Mouse (Mus musculus) gastrocnemius, postnatal 25 days (tissue): Measurements from ENCODE around the gene Cald1. TPM values are rescaled to one million over a fixed set of nuclear protein-coding genes. Genes with fewer than 3 reads are reported as not detected.

ENCODE experiments used
- DNase-seq: peaks from one replicate; pipeline ENCODE4 v3.0.0; 2022
- total RNA-seq, 2 experiments: library from RNA; stranded (reverse); gene quantifications; 1 replicate in 1 of 2; 2 replicates in 1 of 2; pipeline ENCODE4 v1.2.3; 2021

The Cald1 gene
- total RNA-seq, 2 experiments from 2014 or later: 33.2 to 40.8 TPM

DNA sequence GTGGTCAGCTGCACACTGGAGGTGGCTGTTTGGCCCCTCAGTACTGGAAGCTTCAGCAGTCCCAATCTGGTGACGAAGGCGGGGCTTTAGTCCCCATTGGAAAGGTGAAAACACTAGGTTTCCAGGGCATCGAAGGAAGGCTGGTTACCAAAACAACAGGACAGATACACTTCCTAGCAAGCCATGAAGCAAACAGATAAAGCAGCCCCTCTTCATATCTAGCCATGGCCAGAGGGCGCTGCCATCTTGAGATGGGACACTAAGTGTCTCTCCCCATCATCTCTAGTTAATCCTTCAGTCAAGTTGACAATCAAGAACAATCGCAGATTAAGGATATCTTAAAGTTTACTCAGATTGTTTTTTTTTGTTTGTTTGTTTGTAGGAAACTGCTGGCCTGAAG lies 167.4 kb downstream of the Cald1 start:
- DNase-seq: no peak

DNA sequence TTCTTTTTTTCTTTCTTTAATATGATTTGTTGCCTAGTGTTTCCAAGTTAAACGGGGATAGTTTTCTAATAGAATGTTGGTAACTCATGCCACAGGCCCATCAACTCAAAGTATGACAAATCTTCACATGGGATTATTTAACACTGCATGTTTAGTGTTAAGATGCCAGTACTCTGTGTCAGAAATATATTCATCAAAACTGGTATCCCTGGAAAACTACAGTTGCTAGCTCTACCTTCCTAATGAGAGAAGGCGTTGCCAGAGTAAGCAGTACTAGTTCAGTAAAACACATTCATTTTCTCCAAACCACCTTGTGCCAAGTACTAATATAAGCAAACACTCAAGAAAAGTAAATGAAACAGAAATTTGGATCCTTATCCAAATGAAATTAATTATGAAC lies 171.7 kb downstream of the Cald1 start:
- DNase-seq: no peak

DNA sequence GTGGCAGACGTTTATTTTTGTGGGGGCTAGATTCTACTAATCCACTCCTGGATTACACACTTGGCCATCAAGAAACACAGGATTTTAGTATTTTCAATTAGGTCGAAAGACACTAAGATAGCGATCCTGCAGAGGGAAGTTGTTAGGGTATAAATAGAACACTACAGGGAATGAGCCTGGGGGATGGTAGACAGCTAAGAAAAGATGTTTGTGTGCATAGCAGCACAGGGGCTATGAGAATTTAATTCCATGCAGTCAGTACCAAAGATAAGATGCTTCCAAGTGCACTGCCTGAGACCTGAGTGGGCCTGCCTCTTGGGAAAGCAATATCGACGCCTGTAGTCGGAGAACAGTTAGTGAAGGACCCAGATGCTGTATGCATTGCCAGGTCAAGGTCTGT lies 172.2 kb downstream of the Cald1 start:
- no peak for DNase-seq

DNA sequence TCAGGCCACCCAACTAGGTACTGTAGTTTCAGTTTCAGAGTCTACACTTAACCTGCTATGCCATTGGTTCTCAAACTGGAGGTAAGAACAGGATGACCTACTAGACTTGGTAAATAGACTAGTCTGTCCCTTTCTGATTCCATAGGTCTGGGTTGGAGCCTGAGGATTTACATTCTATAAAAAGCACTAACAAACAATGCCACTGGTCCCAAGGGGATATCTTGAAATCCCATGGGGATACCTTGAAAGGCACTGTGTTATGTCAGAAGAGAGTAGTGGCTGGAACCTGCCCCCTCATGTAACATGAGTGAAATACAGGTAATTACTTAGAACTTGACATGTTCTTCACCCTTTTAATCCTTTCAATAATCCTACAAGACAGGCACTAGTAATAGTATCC lies 178.1 kb downstream of the Cald1 start:
- DNase-seq: no peak

DNA sequence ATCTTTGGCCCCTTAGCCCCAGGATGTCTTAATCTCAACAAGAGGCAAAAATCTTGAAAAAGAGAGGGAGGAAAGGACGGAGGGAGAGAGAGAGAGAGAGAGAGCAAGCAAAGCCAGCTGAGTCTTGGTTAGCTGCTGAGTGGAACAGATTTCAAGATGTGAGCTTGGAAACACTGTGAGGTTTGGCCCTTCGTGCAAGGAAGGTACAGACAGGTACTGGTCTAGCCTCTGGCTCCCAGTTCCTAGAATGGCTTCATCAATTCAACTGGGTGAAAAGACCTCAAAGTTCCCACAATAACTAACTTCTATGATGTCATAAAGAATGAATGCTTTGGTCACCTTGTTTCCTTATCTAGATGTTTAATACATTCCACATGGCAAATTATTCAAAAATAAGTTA lies 178.8 kb downstream of the Cald1 start:
- DNase-seq: no peak

DNA sequence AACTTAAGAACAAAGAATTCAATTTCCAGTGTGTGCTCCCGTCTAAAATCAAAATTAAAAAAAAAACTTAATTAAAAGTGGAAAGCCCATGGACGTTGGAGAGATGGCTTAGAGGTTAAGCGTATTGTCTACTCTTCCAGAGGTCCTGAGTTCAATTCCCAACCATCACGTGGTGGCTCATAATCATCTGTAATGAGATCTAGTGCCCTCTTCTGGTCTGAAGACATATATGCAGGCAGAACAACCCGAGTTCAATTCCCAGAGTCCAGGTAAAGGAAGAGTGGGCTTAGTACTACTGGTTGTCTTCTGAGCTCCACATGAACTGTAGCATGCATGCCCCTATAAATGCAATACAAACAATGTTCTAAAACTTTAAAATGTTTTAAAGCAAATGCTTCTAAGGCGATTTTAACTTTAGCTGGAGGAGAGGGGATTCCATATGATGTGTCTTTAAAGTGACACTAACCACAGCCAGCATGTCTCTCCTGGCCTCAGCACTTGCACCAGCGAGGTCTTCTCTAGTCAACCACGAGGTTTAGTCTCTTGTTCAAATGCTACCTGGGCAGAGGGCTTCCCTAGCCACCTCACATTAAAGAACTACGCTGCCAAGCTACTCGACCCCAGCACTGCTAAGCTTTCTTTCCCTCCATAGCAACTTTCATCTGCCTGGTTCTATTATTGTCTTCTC lies 179.8 kb downstream of the Cald1 start:
- no peak for DNase-seq

DNA sequence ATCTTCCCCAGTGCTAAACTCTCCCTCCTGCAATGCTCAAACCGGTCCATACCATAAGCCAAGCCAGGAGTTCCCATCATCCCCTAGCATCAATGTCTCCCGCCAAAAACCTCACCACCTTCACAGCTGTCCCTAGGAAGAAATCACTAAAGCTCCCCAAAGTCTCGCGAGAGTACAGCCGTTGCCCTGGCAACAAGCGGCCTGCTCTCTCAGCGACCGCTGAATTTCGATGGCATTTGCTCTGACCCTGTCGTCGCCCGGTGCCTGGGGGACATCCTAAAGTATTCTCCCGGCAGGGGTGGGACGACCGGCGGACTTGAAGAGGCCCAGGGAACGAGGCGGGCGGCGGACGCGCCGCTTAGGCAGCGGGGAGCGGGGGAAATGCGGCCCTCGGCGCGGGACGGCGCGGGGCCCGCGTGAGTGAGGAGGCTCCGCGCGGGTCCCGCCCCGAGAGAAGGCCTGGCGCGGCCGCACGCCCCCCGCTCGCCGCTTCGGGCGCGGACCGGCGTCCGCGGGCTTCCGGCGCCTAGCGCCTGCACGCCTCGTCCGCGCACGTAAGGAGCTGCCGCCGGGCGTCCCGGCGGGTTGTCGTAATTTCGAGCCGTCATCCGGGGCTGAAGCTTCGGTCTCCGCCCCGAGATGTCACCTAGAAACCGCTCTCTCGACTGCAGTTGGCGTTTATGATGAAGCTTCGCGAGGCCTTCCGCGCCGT lies 182.1 kb downstream of the Cald1 start, which contains the start of gene Agbl3:
Agbl3 (plus strand) TSS at position 202 of the 712 bp plus-strand sequence.
- peak; percentile 90 for DNase-seq

DNA sequence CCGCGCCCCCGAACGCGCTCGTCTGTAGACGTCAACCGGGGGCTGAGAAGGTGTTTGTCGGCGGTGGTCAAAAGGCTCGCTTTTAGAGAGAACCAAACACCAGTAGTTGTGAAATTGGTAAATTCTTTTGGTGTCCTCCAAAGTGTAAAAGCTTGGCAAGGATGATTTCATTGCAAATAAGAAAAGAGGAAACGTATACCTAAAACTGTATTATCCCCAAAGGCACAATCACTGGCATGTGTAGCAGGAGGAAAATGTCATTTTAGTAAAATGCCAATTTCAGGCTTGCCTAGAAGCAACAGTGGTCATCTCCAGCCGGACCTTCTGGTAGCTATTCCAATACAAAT lies 182.6 kb downstream of the Cald1 start:
- no peak for DNase-seq

DNA sequence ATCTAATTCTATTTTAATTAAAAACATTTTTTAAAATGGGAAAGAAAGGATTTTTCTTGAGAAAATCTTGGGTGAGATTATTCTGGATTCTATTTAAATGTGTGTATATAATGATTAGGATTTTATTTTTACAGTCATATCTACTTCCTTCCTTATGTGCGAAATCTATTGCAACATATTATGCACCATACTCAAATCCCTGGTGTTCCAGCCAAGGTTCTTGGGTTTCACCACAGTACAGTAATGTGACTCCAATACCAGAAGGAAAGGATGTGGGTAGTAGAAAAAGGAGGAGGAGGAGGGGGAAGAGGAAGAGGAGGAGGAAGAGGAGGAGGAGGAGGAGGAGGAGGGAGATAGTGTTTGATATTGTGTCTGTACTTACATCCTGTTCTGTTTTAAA lies 184.2 kb downstream of the Cald1 start:
- DNase-seq: no peak

DNA sequence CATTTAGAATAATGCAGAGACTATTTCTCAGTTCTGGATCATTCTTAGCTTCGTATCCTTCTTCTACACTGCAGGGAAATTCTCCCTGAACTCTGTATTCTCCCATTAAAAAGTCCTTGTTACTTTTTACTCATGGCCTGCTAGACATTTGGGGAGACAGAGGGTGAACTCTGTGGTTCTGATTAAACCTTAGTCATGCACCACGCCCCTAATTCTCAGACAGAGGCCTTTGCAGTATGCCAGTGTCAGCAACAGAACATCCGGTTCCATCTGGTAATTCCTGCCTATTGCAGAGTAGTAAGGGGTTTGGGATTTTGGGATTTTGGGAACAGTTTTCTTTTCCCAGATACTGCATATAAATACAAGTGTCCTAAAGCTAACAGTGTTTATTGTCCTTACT lies 198.6 kb downstream of the Cald1 start:
- DNase-seq: no peak

DNA sequence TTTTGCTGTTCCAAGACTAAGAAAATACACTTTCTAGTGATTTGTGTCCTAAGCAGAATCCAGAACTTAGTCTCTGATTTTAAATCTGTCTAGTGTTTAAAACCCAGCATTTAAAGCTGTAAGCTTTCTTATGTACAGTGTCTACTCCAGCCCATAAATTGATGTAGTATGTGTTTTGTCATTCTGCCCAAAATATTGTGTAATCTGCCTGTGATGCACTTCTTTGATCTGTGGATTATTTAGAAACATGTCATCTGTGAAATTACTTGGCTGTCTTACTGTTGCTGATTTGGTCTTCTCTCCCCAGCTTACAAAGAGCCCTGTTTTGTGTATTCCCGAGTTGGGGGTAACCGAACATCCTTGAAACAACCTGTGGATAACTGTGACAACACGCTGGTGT lies 199.6 kb downstream of the Cald1 start:
- DNase-seq: no peak

DNA sequence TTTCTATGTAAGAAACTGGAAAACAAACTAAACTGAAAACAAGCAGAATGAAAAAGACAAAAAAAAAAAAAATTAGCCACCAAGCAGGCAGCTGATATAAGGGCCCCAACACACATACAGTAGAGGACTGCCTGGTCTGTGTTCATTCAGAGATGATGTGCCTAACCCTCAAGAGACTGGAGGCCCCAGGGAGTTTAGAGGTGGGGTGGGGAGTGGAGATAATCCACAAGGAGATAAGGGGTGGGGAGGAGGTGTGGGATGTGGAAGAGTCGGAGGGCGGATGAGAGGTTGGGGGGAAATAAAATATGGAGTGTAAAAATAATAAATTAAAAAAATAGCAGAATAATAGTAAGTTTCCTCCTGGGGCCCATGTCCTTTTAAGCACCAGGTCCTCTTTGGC lies 207.3 kb downstream of the Cald1 start:
- no peak for DNase-seq

DNA sequence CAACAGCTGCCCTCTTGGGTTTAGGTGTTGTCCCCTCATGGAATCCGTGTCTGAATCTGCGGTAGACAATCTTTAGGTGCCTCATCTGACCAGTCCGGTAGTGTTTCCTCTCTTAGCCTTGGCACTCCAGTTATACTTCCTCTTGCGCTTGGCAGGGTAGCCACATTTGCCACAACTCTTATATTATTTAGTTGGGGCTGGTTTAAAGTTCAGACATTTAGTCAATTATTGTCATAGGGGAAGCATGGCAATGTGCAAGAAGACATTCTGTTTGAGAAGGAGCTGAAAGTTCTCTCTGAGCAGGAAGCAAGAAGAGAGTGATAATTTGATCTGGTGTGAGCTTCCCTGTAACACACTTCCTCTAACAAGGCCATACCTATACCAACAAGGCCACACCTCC lies 212.4 kb downstream of the Cald1 start:
- no peak for DNase-seq

DNA sequence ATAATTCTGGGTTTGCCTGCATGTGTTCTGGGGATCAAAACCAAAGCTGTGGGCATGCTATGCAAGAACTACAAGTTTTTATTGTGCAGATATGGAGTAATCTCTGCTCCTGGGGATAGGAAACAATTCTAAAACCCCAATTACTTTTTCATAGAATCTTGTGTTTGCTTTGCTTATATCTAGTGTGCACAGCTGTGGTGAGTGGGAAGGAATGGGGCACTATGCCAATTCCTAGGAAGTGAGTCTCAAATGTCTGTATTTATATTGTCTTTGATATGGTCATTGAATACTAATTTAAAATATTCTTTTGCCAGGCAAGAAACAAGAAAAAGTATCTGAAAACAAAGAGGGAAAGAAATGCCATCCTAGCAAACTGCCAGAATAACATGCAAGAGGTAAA lies 226.1 kb downstream of the Cald1 start:
- DNase-seq: no peak

Other genes with a start within 250 kb of the Cald1 start
- 1 to 10 TPM; 1.6 to 3.7 TPM for gene Akr1b8, start 244.4 kb upstream of the Cald1 start, total RNA-seq
- 10 to 100 TPM; 47.3 to 53.4 TPM for gene Akr1b10, start 214.3 kb upstream of the Cald1 start, total RNA-seq
- not detected for gene Akr1b7, start 186.2 kb upstream of the Cald1 start, total RNA-seq
- 10 to 100 TPM; 70.9 to 77.3 TPM for gene Bpgm, start 122.3 kb upstream of the Cald1 start, total RNA-seq
- gene Agbl3, start 181.9 kb downstream of the Cald1 start, total RNA-seq: 1 to 10 TPM; 2.5 to 3.2 TPM